Mouse (Mus musculus) thymus, postnatal 25 days (tissue): ENCODE results near the gene Zfp831.
A peak's percentile ranks its signal among the peaks of the same experiment; 100 is the strongest.

Experiments used
- DNase-seq: peaks from one replicate; pipeline ENCODE4 v3.0.0; 2022

The Zfp831 gene

GRCm38 (mm10) chr2:174655341-174655740, 12.0 kb downstream of the Zfp831 start:
- DNase-seq: no peak

GRCm38 (mm10) chr2:174658229-174658844, 15.0 kb downstream of the Zfp831 start:
- peak; percentile 70 for DNase-seq

- no peak for DNase-seq
Measured at GRCm38 (mm10) chr2:174659874-174660273, 16.5 kb downstream of the Zfp831 start.

- DNase-seq: no peak
Measured at GRCm38 (mm10) chr2:174660321-174660720, 17.0 kb downstream of the Zfp831 start.

GRCm38 (mm10) chr2:174661436-174662171, 18.3 kb downstream of the Zfp831 start:
- DNase-seq: no peak

- no peak for DNase-seq
Measured at GRCm38 (mm10) chr2:174662593-174662992, 19.3 kb downstream of the Zfp831 start.

- no peak for DNase-seq
Measured at GRCm38 (mm10) chr2:174665404-174665803, 22.1 kb downstream of the Zfp831 start.

GRCm38 (mm10) chr2:174668806-174669205, 25.5 kb downstream of the Zfp831 start:
- no peak for DNase-seq

- peak; percentile 34 for DNase-seq
Measured at GRCm38 (mm10) chr2:174672506-174673190, 29.3 kb downstream of the Zfp831 start.

GRCm38 (mm10) chr2:174673592-174674286, 30.4 kb downstream of the Zfp831 start:
- peak; percentile 83 for DNase-seq

- no peak for DNase-seq
Measured at GRCm38 (mm10) chr2:174674287-174675045, 31.1 kb downstream of the Zfp831 start.

GRCm38 (mm10) chr2:174675642-174676041, 32.3 kb downstream of the Zfp831 start:
- peak; percentile 78 for DNase-seq

- no peak for DNase-seq
Measured at GRCm38 (mm10) chr2:174701351-174701750, 58.0 kb downstream of the Zfp831 start.

GRCm38 (mm10) chr2:174707101-174707500, 63.8 kb downstream of the Zfp831 start:
- DNase-seq: no peak

- DNase-seq: no peak
Measured at GRCm38 (mm10) chr2:174708587-174708986, 65.3 kb downstream of the Zfp831 start.

- no peak for DNase-seq
Measured at GRCm38 (mm10) chr2:174710185-174710584, 66.9 kb downstream of the Zfp831 start.

GRCm38 (mm10) chr2:174712043-174712442, 68.7 kb downstream of the Zfp831 start:
- DNase-seq: peak; percentile 5

- no peak for DNase-seq
Measured at GRCm38 (mm10) chr2:174715938-174716337, 72.6 kb downstream of the Zfp831 start.

GRCm38 (mm10) chr2:174717857-174718256, 74.5 kb downstream of the Zfp831 start:
- no peak for DNase-seq

GRCm38 (mm10) chr2:174727114-174727823, 83.9 kb downstream of the Zfp831 start:
- no peak for DNase-seq

GRCm38 (mm10) chr2:174731939-174732338, 88.6 kb downstream of the Zfp831 start:
- no peak for DNase-seq

GRCm38 (mm10) chr2:174735270-174735669, 91.9 kb downstream of the Zfp831 start:
- no peak for DNase-seq
